Mouse (Mus musculus): ENCODE results near the gene Olfr1359. TPM values are rescaled to one million over a fixed set of nuclear protein-coding genes. Genes with fewer than 3 reads are reported as not detected.
A peak's percentile ranks its signal among the peaks of the same experiment; 100 is the strongest.
"Not testable (repeated sequence)": the region's sequence is repeated elsewhere in the genome, so short reads cannot be mapped to it uniquely, and the experiment has no call there.

Olfr1359 gene
- polyA plus RNA-seq, 1 experiment from 2014 or later: not detected

DNA sequence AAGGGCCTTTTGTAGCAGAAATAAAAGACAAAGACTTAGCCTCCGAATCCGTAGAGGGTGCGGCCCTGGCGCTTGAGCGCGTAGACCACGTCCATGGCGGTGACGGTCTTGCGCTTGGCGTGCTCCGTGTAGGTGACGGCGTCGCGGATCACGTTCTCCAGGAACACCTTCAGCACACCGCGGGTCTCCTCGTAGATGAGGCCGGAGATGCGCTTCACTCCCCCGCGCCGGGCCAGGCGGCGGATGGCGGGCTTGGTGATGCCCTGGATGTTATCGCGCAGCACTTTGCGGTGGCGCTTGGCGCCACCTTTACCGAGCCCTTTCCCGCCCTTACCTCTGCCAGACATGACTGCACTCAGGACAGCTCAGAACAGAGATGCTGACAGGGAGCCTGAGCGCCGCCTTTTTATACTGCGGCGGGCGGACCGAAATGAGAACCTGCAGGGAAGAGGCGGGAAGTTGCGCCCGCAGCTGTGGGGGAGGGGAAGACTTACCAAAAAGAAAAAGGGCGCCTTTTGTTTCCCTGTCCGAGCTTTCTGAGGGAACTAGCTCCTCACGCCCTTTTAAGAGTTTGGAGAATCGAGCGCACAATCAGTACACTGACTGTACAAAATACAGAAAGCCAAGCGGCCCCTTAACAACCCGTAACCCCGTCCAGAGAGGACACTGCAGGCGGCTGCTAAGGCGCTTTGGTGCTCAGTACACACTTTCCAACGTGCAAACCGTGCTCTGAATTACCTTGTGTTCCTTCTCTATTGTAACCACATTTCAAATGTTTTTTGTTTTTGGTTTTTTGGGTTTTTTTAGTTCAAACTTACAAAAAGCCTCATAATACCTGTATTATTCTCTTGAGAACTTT lies 52.5 kb downstream of the Olfr1359 start, which contains the start of gene Hist1h4k:
Hist1h4k (minus strand) TSS at position 347 of the 859 bp plus-strand sequence.
- WGBS: under 1% methylated on average over 41 of the region's 56 CpGs
- H3K27me3 ChIP-seq (ENCODE audit: control insufficient read depth, insufficient read depth, low read depth, low read length); H3K9me3 ChIP-seq (ENCODE audit: control insufficient read depth, low read length); H3K36me3 ChIP-seq (ENCODE audit: control insufficient read depth, insufficient read depth, low read length): not testable (repeated sequence)
- peak; percentile 83 for ATAC-seq (ENCODE audit: low read depth)
- Histone ChIP-seq H3K27ac (ENCODE audit: low read length) (peak within 1 kb of the TSS; percentile 97), H3K4me3 (ENCODE audit: low read length) (peak within 1 kb of the TSS; percentile 61), H3K9ac (ENCODE audit: low read length) (peak within 1 kb of the TSS; percentile 74), H3K4me1 (replicated peaks; ENCODE audit: control insufficient read depth, insufficient read depth, low read length) (peaks cover 12% of the 10 kb centered on the region), H3K4me2 (ENCODE audit: low read depth, low read length) (peak within 1 kb of the TSS; percentile 61)

DNA sequence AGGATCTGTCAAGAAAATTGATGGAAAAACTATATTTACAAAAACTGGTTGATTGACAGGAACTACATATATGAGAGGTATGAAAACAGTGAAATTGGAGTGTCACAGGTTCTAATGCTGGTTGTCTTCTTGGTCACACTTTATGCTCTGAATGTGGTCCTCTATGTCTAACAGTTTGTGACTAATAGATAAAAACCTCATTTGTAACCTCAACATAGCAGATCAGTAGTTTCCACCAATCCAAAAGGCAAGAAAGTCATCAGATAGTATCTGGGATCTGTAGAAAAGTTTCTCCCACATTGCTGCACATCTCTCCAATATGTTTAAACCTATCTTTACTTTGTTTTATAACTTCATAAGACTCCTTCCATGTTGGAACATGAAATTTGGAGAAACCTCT lies 53.5 kb downstream of the Olfr1359 start:
- Histone ChIP-seq H3K9ac (ENCODE audit: low read length) (no peak overlapping the region), H3K27me3 (ENCODE audit: control insufficient read depth, insufficient read depth, low read depth, low read length) (no peaks in the 10 kb centered on the region), H3K4me3 (ENCODE audit: low read length) (no peak overlapping the region), H3K4me1 (replicated peaks; ENCODE audit: control insufficient read depth, insufficient read depth, low read length) (peaks cover 12% of the 10 kb centered on the region), H3K9me3 (ENCODE audit: control insufficient read depth, low read length) (no peaks in the 10 kb centered on the region), H3K4me2 (ENCODE audit: low read depth, low read length) (no peak overlapping the region), H3K27ac (ENCODE audit: low read length) (no peak overlapping the region; the same call in 1 of the 2 replicates), H3K36me3 (ENCODE audit: control insufficient read depth, insufficient read depth, low read length) (no peaks in the 10 kb centered on the region)
- ATAC-seq (ENCODE audit: low read depth): no peak

DNA sequence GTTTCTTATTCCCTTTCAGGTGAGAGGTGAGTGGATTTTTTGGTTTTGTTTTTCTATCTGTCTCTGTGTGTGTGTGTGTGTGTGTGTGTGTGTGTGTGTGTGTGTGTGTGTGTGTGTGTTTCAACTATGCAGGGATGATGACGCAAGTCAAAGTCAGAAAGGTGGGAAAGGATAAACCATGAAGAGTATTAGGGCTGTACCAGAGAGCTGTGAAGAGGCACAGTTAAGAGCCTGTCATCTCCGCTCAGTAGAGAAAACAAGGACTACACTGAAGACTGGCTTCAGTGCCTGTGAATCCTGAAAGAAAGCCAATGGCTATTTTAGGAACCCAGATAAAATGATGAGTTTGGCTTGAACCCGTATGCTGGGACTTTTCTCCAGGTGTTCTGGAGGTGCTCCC lies 53.9 kb downstream of the Olfr1359 start:
- no peaks in the 10 kb centered on the region for H3K9me3 ChIP-seq (ENCODE audit: control insufficient read depth, low read length)
- no peak overlapping the region for H3K4me2 ChIP-seq (ENCODE audit: low read depth, low read length)
- H3K36me3 ChIP-seq (ENCODE audit: control insufficient read depth, insufficient read depth, low read length): no peaks in the 10 kb centered on the region
- peaks cover 12% of the 10 kb centered on the region for H3K4me1 ChIP-seq (replicated peaks; ENCODE audit: control insufficient read depth, insufficient read depth, low read length)
- no peak overlapping the region for H3K4me3 ChIP-seq (ENCODE audit: low read length)
- ATAC-seq (ENCODE audit: low read depth): no peak
- 60% methylated on average over 3 of the region's 3 CpGs for WGBS
- H3K9ac ChIP-seq (ENCODE audit: low read length): no peak overlapping the region
- peak overlapping the region; percentile 78 for H3K27ac ChIP-seq (ENCODE audit: low read length)
- no peaks in the 10 kb centered on the region for H3K27me3 ChIP-seq (ENCODE audit: control insufficient read depth, insufficient read depth, low read depth, low read length)

DNA sequence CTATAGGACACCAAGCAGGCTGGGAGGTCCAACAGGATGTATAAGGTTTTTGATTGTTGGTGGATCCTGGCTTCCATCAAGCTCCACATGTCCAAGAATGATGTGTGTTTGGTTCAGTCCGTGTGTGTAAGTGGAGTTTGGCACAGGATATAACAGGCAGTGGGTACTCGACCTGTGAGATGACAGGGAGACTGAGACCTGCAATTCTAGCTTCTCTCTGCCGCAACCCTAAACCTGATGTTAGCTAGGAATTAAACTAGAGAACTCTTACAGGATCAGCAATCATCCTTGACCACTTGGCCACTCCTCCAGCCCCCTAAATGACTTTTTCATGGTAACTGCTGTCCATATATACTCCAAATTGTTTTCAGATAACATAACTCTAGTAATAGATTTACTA lies 54.4 kb downstream of the Olfr1359 start:
- Histone ChIP-seq H3K4me2 (ENCODE audit: low read depth, low read length) (peak overlapping the region; percentile 70), H3K27ac (ENCODE audit: low read length) (peak overlapping the region; percentile 78), H3K9me3 (ENCODE audit: control insufficient read depth, low read length) (no peaks in the 10 kb centered on the region), H3K4me1 (replicated peaks; ENCODE audit: control insufficient read depth, insufficient read depth, low read length) (peaks cover 11% of the 10 kb centered on the region), H3K4me3 (ENCODE audit: low read length) (no peak overlapping the region), H3K9ac (ENCODE audit: low read length) (0 out of 2 replicates have a peak overlapping the region, but pooled peaks have one; percentile 13), H3K36me3 (ENCODE audit: control insufficient read depth, insufficient read depth, low read length) (no peaks in the 10 kb centered on the region), H3K27me3 (ENCODE audit: control insufficient read depth, insufficient read depth, low read depth, low read length) (no peaks in the 10 kb centered on the region)
- WGBS: 15% methylated on average over 3 of the region's 3 CpGs
- ATAC-seq (ENCODE audit: low read depth): no peak

DNA sequence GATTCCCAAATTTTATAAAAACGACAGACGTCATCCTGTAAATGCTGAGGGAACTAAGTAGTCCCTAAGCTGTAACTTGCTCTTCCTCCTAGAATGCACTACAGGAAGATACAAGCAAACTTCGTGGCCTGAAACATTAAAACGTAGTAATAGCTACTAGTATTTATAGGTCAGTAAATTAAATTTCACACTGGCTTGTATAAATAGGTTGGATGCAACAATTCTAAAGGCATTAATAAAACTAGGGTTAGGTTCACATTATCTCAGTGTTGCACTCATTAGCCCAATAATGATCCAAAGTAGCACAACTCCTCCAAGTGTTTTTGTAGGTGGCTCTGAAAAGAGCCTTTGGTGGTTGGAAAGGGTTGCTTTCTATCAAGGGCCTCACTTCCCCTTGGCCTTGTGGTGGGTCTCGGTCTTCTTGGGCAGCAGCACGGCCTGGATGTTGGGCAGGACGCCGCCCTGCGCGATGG lies 55.2 kb downstream of the Olfr1359 start:
- Histone ChIP-seq H3K4me2 (ENCODE audit: low read depth, low read length) (peak overlapping the region; percentile 70), H3K9me3 (ENCODE audit: control insufficient read depth, low read length) (no peaks in the 10 kb centered on the region), H3K36me3 (ENCODE audit: control insufficient read depth, insufficient read depth, low read length) (no peaks in the 10 kb centered on the region), H3K4me3 (ENCODE audit: low read length) (peak overlapping the region; percentile 50), H3K4me1 (replicated peaks; ENCODE audit: control insufficient read depth, insufficient read depth, low read length) (peaks cover 8% of the 10 kb centered on the region; the same call in 1 of the 2 replicates), H3K9ac (ENCODE audit: low read length) (peak overlapping the region; percentile 70), H3K27ac (ENCODE audit: low read length) (peak overlapping the region; percentile 94), H3K27me3 (ENCODE audit: control insufficient read depth, insufficient read depth, low read depth, low read length) (no peaks in the 10 kb centered on the region)
- ATAC-seq (ENCODE audit: low read depth): no peak
- 2% methylated on average over 7 of the region's 10 CpGs for WGBS

DNA sequence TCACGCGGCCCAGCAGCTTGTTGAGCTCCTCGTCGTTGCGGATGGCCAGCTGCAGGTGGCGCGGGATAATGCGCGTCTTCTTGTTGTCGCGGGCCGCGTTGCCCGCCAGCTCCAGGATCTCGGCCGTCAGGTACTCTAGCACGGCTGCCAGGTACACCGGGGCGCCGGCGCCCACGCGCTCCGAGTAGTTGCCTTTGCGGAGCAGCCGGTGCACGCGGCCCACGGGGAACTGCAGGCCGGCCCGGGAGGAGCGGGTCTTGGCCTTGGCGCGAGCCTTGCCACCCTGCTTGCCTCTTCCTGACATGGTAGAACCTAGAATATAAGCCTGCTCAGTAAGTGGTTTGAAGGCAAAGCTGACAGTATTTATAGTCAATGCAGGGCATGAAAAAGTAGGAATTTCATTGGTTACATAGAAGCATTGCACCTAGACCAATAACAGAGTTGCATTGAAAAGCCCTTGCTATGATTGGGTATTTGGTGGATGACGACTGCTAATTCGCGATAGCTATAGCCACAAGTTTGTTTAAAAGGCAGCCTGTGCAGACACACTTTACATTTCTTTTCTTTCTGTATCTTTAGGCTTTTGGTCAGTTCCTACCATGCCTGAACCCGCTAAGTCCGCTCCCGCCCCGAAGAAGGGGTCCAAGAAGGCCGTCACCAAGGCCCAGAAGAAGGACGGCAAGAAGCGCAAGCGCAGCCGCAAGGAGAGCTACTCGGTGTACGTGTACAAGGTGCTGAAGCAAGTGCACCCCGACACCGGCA lies 55.8 kb downstream of the Olfr1359 start, which contains the start of the genes Hist1h2ak and Hist1h2bn:
Hist1h2ak (minus strand) TSS at position 304 of the 762 bp plus-strand sequence.
Hist1h2bn (plus strand) TSS at position 600 of the 762 bp plus-strand sequence.
- not testable (repeated sequence) for H3K36me3 ChIP-seq (ENCODE audit: control insufficient read depth, insufficient read depth, low read length); H3K4me1 ChIP-seq (replicated peaks; ENCODE audit: control insufficient read depth, insufficient read depth, low read length); H3K9me3 ChIP-seq (ENCODE audit: control insufficient read depth, low read length); H3K27me3 ChIP-seq (ENCODE audit: control insufficient read depth, insufficient read depth, low read depth, low read length)
- WGBS: under 1% methylated on average over 40 of the region's 50 CpGs
- H3K4me3 ChIP-seq (ENCODE audit: low read length): peak within 1 kb of the TSS; percentile 54
- ATAC-seq (ENCODE audit: low read depth): peak; percentile 93
- H3K4me2 ChIP-seq (ENCODE audit: low read depth, low read length): peak within 1 kb of the TSS; percentile 70
- peak within 1 kb of the TSS; percentile 94 for H3K27ac ChIP-seq (ENCODE audit: low read length)
- H3K9ac ChIP-seq (ENCODE audit: low read length): peak within 1 kb of the TSS; percentile 71

DNA sequence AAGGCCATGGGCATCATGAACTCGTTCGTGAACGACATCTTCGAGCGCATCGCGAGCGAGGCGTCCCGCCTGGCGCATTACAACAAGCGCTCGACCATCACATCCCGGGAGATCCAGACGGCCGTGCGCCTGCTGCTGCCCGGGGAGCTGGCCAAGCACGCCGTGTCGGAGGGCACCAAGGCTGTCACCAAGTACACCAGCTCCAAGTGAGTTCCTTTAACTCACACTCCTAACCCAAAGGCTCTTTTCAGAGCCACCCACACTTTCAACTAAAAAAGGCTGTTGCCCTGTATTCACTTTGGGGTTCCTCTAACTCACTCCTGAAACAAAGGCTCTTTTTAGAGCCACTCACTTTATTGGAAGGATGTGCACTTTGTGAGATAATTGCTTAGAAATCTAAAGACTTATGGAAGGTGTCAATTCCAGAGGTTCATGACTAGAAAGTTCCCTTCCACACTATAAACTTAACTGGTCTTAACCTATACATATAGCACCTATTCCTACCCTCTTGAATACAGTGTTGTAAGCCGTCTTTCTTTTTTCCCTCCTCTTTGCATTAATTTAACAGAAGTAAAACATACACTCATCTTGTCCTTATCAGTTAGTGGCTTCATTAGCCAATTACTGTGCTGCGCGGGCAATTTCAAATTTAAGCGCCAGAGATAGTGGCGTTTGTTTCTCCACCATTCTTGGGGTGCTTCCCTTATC lies 56.5 kb downstream of the Olfr1359 start:
- 0% methylated on average over 21 of the region's 26 CpGs for WGBS
- Histone ChIP-seq H3K4me2 (ENCODE audit: low read depth, low read length) (peak overlapping the region; percentile 64), H3K9ac (ENCODE audit: low read length) (peak overlapping the region; percentile 71), H3K27ac (ENCODE audit: low read length) (peak overlapping the region; percentile 91), H3K4me3 (ENCODE audit: low read length) (peak overlapping the region; percentile 54)
- not testable (repeated sequence) for H3K9me3 ChIP-seq (ENCODE audit: control insufficient read depth, low read length); H3K27me3 ChIP-seq (ENCODE audit: control insufficient read depth, insufficient read depth, low read depth, low read length); H3K36me3 ChIP-seq (ENCODE audit: control insufficient read depth, insufficient read depth, low read length); ATAC-seq (ENCODE audit: low read depth); H3K4me1 ChIP-seq (replicated peaks; ENCODE audit: control insufficient read depth, insufficient read depth, low read length)

DNA sequence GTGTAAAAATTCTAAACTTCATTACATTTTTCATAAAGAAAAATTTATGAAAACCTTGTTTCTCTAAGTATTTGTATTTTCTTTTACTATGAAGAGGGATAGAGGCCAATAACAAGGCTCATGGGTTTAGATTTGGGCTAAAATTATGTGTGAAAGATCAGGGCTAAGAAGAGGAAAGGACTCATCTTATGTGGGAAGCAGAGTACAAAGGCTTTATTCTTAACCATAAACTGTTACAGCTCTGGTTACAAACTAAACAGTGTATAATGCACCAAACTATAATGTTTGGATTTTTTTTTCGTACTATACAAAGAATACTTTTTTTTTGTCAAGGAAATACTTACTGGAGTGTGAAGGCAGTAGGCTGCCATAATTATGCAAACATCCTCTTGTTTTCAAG lies 57.8 kb downstream of the Olfr1359 start:
- ATAC-seq (ENCODE audit: low read depth): no peak
- Histone ChIP-seq H3K9ac (ENCODE audit: low read length) (no peak overlapping the region), H3K27ac (ENCODE audit: low read length) (no peak overlapping the region), H3K27me3 (ENCODE audit: control insufficient read depth, insufficient read depth, low read depth, low read length) (no peaks in the 10 kb centered on the region), H3K4me1 (replicated peaks; ENCODE audit: control insufficient read depth, insufficient read depth, low read length) (peaks cover 6% of the 10 kb centered on the region; the same call in 1 of the 2 replicates), H3K4me3 (ENCODE audit: low read length) (no peak overlapping the region), H3K4me2 (ENCODE audit: low read depth, low read length) (peak overlapping the region; percentile 22; the same call in 1 of the 2 replicates), H3K9me3 (ENCODE audit: control insufficient read depth, low read length) (no peaks in the 10 kb centered on the region), H3K36me3 (ENCODE audit: control insufficient read depth, insufficient read depth, low read length) (no peaks in the 10 kb centered on the region)
- WGBS: 49% methylated on average over 1 of the region's 1 CpGs

Data from lung, embryonic 16.5 days (tissue).